Mouse (Mus musculus) kidney, adult 18-20 months (tissue): Measurements from ENCODE around the gene Hbb-bh2.
"Not testable (repeated sequence)": the region's sequence is repeated elsewhere in the genome, so short reads cannot be mapped to it uniquely, and the experiment has no call there.

Experiments used
- DNase-seq: peaks from one replicate; pipeline ENCODE4 v3.0.0; 2021

Hbb-bh2 gene

GRCm38 (mm10) chr7:103840268-103840667, at the start of gene Hbb-bh2:
Gene Hbb-bh2, minus strand, starts transcription at chr7:103840520.
- DNase-seq: no peak

DNA sequence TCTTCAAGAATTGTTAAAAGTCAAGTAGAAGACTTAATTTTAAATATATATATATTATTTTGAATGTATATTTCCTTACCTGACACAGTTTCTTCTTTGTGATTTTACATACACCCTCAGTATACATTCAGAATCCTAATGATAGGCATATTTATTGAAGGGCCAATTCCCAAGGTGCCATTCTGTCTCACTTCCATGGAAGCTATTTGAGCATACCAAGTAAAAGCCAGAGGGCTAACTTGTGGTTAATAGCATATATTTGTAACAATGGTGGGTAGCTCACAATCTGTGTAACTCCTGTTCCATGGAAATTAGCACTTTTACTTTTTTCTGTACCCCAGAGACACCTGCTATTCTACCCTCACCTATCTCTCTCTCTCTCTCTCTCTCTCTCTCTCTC, 45.8 kb upstream of the Hbb-bh2 start, which contains the start of gene Olfr66:
TSS of gene Olfr66 (minus strand) at position 101 of the 400 bp plus-strand sequence.
- DNase-seq: no peak

DNA sequence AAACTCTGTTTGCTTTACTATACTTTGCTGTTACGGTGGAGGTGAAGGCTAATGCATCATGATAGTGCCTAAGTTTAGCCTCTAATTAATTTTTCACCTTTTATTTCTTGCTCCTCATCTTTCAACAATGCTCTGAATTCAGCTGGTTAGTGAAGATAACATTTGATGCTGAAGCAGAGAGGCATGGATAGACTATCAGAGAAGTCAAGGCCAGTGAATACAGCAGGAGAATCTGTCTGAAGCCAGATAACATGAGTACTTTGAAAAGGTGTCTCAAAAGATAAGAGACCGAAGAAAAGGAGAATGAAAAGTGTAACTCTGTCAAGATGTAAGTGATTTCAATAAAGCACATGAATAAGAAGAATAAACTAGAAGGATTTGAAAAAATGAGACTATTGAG, 36.8 kb upstream of the Hbb-bh2 start:
- no peak for DNase-seq

DNA sequence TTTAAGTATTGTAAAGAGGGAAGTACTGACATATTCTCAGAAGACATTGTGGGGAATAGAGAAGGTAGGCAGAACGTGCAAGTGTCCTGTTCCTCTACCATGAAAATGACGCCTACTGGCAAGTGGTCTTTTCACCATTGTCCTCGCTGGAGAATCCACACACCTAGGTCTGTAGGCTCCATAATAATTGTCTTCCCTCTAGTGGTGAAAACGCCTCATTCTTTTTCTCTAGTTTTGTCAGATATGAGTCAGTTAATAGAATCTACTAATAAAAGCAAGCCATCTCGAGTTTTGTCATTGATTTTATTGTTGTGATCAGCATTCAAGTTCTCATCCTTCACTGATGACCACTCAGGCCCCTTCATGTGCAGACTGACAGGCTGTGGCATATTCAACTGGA, 34.1 kb upstream of the Hbb-bh2 start:
- no peak for DNase-seq

- no peak for DNase-seq
These were observed 32.7 kb upstream of the Hbb-bh2 start for GRCm38 (mm10) chr7:103873064-103873463.

DNA sequence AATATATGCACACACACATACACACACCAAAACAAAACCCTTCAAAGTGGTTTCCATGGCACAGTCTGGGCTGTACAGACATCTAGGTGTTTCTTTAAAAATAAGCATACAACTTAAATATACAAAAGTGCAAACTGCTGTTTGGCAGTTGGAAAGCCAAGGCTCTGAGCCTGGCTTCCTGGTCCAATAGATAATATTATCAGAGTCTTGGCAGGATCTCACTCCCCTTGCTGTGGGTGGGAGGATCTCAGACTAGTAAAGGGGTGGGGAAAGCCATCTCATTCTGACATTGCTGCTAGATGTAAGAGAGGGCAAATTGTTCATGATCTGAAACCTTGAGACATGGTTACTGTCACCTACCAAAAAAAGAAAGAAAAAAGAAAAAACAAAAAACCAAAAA, 30.3 kb upstream of the Hbb-bh2 start:
- no peak for DNase-seq

DNA sequence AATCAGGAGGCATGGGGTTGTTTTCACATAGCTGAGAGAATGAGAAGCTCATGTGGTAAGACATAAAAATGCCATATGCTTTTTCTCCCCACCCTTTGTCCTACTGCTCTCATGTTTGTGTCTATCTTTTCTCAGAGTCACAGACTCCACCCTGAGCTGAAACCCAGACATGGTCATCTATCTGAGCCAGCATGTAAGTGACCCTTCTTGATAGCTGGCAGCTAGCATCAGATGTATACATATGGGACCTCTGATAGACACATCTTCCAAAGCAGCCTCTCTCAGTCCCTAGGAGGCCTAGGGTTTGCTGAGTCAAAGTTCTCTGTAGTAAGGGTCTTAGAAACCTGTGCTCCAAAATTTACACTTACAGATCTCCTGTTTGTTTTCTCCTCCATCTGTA, 25.4 kb upstream of the Hbb-bh2 start:
- no peak for DNase-seq

DNA sequence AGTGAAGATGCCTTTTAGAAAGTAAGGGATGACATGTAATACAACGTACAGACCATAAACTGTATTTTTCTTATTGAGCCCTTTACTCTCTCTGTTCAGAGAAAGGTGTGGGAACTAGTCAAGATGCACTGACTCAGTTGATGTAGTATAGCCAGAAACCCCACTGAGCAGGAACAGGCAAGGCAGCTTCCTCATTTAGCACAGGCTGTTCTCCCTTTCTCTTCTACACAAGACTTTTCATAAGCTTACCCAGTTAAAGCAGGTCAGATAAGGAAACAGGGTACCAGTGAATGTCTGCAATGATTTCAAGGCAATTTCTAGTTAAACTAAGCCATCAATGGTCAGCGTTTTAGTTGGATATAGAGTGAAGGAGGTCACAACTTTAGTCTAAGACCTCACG, 21.2 kb upstream of the Hbb-bh2 start:
- DNase-seq: no peak

DNA sequence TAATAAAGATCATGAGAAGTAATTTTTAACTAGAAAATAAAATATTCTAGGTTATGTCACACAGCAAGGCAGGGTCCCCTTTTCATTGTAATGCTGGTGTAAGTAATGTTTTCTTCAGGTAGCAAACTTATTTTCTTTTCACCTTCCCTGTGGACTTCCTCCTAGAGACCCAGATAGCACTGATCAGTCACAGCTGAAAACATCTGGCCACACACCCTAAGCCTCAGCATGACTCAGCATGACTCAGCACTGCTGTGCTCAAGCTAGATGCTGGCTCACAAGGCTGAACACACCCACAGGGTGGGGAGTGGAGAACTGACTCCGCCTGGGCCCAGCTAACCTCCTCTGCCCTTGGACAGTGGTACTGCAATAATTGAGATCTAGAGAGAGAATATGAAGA, 20.5 kb upstream of the Hbb-bh2 start:
- no peak for DNase-seq

DNA sequence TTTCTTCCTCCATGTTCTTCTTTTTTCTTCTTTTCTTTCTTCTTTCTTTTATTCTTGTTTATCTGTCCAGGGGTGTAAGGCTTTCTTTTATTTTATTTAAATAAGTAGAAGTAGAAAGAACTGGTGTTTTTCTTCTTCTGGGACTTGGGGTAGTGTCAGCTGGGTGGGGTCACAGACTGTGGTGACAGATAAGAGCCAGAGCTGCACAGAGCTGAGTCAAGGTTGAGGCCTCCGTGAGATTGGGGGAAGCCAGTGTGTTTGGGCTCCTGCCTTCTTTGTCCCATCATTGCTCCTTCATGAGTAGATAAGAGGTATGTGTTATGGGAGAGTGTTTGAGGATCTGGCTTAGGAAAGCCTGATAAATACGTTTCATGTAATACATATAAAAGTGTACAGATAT, 18.8 kb upstream of the Hbb-bh2 start:
- DNase-seq: no peak

GRCm38 (mm10) chr7:103854669-103855068, 14.3 kb upstream of the Hbb-bh2 start:
- DNase-seq: no peak

- DNase-seq: no peak
These were observed 12.8 kb upstream of the Hbb-bh2 start, which contains the start of gene Hbb-y for GRCm38 (mm10) chr7:103853090-103853489. Gene Hbb-y, minus strand, starts transcription at chr7:103853216.

DNA sequence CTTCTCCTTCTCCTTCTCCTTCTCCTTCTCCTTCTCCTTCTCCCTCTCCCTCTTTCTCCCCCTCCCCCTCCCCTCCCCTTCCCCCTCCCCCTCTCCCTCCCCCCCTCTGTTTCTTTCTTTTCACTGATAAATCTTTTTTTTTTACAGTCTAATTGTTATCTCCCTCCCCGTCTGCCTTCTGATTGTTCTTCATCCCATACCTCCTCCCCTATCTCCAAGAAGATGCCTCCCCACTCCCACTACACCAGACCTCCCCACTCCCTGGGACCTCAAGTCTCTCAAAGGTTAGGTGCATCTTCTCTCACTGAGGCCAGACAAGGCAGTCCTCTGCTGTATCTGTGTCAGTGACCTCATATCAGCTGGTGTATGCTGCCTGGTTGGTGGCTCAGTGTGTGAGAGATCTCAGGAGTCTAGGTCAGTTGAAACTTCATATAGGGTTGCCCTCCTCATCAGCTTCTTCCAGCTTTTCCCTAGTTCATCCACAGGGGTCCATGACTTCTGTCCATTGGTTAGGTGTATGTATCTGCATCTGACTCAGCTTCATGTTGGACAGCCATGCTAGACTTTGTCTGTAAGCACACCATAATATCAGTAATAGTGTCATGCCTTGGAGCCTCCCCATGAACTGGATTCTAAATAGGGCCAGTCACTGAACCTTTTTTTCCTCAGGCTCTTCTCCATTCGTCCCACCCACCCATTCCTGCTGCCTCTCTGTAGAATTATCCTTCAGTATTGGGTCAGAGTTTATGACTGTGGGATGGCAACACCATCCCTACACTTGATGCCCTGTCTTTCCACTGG, 4.4 kb upstream of the Hbb-bh2 start:
- DNase-seq: no peak

GRCm38 (mm10) chr7:103843034-103843433, 2.7 kb upstream of the Hbb-bh2 start, which contains the start of gene Hbb-bh1:
Gene Hbb-bh1, minus strand, starts transcription at chr7:103843164.
- DNase-seq: no peak

GRCm38 (mm10) chr7:103827808-103828207, 12.5 kb downstream of the Hbb-bh2 start, which contains the start of gene Hbb-bs:
Gene Hbb-bs, minus strand, starts transcription at chr7:103828096.
- no peak for DNase-seq

- DNase-seq: not testable (repeated sequence)
These were observed 13.2 kb downstream of the Hbb-bh2 start for GRCm38 (mm10) chr7:103827139-103827538.

- no peak for DNase-seq
These were observed 13.9 kb downstream of the Hbb-bh2 start for GRCm38 (mm10) chr7:103826255-103826887.

DNA sequence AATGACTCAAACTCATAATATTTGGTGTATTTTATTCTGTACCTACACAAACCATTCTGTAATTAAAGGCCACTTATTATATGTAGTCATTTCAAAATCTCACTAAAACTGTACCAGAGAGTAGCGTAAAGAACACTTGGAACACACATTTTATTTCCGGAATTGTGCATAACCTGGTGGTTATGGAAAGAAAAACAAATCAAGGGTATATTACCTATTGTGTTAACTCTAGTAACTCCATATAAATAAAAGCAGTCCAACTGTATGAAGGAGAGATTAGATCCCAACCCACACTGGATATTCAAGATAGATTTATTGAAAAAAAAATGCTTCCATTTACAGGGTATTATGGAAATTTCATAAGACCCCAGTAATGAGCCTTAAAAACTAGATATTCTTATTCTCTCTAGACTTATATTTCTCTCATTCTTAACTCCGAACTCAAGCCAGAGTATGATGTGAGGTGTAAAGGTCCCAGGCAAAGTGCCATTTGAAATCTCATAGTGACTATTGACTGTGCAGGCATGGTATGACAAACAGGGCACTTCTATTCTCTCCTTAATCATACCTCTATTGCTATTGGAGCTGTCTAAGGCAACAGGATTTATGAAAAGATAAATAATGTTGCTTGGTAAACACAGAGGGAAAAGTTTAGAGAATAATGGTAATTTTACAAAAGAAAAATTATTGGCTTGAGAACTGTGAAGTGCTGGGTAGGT, 14.6 kb downstream of the Hbb-bh2 start:
- DNase-seq: no peak

- no peak for DNase-seq
These were observed 15.7 kb downstream of the Hbb-bh2 start for GRCm38 (mm10) chr7:103824597-103824996.

DNA sequence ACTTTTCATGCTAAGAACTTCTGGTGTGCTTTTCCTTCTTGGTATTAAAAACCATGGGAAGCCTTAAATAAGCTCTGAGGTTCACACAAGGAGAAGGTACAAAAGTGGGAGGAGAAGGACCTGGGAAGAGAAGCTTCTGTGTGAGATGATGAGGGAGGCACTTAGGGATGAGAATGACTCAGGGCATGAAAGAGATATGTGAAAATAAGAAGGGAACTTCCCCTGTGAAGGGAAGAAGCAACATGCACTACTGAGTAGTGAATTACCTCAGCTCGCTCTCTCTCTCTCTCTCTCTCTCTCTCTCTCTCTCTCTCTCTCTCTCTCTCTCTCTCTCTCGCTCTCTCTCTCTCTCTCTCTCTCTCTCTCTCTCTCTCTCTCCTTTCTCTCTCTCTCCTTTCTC, 25.2 kb downstream of the Hbb-bh2 start:
- not testable (repeated sequence) for DNase-seq

- DNase-seq: no peak
These were observed 26.6 kb downstream of the Hbb-bh2 start, which contains the start of gene Hbb-bt for GRCm38 (mm10) chr7:103813766-103814165. Gene Hbb-bt, minus strand, starts transcription at chr7:103813996.

- not testable (repeated sequence) for DNase-seq
These were observed 27.2 kb downstream of the Hbb-bh2 start for GRCm38 (mm10) chr7:103813152-103813551.

GRCm38 (mm10) chr7:103812174-103812573, 28.1 kb downstream of the Hbb-bh2 start:
- no peak for DNase-seq
